Mouse (Mus musculus) urinary bladder, adult 18-20 months (tissue): ENCODE measurements around the gene Polrmt.
"Not testable (repeated sequence)": the region's sequence is repeated elsewhere in the genome, so short reads cannot be mapped to it uniquely, and the experiment has no call there.

Experiments
- DNase-seq, 2 experiments: peaks; one replicate each; pipeline ENCODE4 v3.0.0; 2022; ENCODE audit warnings: low spot score in 2 of 2, mixed read lengths in 2 of 2

Polrmt gene

DNA sequence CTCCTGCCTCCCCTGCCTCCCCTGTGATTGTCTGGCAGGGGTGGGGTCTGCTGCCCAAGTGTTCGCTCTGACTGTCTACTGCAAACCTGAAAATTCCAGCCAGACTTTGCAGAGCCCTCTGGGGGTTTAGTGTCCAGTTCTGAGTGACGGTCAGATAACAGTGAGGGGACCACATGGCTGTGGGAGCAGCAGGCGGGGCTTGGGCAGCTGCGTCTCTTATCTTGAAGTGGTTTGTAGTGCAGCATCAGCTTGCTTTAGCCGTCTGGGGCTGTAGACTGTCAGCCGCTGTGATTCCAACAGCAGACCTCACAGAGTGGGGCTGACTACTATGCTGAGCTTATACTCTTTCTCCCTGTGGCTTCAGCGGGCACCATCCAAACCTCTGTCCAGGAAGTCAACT lies 37.1 kb downstream of the Polrmt start:
- no peak for DNase-seq

GRCm38 (mm10) chr10:79708668-79709067 lies 37.7 kb downstream of the Polrmt start:
- no peak for DNase-seq

DNA sequence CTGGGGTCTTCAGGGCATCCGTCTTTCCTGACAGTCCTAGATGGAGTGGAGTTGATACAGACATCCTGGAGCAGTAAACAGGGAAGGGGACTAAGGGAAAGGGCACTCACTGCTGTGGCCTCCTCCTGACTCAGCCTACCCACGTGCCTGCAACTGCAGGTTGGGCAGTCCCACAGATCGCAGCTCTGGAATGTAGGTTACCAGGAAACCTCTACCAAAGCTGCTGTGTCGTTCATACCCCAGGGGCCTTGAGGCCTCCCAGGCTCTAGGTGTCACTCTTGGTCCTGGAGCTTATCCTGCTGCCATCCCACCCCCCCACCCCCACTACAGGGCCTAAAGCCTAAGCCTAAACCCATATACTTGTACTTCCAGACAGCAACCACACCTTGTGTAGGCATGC lies 38.6 kb downstream of the Polrmt start:
- no peak for DNase-seq

GRCm38 (mm10) chr10:79707162-79707561 lies 39.2 kb downstream of the Polrmt start:
- no peak for DNase-seq

DNA sequence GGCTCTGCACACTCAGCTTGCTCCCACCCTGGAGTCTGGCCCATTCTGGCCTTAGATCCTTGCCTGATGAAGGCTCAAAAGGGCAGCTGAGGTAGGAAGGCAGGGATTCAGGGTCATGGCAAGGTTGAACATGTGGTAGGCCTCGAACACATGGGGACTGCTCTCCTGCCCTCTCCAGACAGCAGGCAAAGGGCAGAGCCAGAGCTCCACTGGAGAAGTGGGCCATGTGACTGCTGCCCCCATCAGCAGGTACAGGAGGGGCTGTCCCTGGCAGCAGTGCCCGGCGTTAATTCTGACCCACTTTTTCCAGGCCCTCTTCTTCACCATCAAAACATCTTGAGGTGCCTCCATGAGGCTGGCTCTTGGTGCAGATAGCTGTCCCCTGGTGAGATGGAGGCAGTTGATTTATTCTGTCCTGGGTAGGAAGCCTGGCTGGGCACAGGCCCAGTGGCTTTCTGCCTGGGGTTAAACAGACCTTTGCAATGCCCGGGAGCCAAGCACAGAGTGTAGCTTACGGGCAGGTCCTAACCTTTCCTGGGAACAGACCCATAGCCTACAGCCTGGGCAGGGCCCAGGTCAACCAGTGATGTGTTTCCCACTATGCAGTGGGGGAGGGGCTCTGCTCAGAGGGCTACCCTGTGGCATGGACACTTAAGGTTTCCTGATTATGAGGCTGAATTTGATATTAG lies 39.8 kb downstream of the Polrmt start:
- no peak for DNase-seq

GRCm38 (mm10) chr10:79705951-79706350 lies 40.4 kb downstream of the Polrmt start:
- no peak for DNase-seq

DNA sequence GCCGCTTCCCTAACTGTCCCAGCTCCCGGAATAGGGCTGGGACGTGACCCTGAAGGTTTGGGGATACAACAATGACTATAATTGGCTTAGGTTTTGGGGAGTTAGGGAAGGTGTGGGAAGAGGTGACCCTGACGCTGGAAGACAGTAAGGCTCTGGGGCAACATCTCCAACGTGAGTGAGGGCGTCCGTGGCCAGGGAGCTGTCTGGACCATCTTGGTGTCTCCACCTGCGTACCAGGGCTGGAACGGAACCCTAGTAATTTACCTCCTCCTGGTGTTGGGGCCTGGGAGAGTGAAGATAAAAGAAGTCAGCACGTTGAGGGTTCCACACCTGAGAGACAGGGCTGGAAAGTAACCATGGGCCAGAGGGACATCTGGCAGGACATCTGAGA lies 41.4 kb downstream of the Polrmt start:
- no peak for DNase-seq

- DNase-seq, result peak; percentile 95 to 98
Observed at GRCm38 (mm10) chr10:79704065-79704969, 42.1 kb downstream of the Polrmt start, which contains the start of gene Bsg. Gene Bsg, plus strand, starts transcription at chr10:79704491.

- no peak for DNase-seq
Observed at GRCm38 (mm10) chr10:79703541-79703940, 42.8 kb downstream of the Polrmt start.

GRCm38 (mm10) chr10:79702970-79703369 lies 43.4 kb downstream of the Polrmt start:
- DNase-seq, result not testable (repeated sequence)

DNA sequence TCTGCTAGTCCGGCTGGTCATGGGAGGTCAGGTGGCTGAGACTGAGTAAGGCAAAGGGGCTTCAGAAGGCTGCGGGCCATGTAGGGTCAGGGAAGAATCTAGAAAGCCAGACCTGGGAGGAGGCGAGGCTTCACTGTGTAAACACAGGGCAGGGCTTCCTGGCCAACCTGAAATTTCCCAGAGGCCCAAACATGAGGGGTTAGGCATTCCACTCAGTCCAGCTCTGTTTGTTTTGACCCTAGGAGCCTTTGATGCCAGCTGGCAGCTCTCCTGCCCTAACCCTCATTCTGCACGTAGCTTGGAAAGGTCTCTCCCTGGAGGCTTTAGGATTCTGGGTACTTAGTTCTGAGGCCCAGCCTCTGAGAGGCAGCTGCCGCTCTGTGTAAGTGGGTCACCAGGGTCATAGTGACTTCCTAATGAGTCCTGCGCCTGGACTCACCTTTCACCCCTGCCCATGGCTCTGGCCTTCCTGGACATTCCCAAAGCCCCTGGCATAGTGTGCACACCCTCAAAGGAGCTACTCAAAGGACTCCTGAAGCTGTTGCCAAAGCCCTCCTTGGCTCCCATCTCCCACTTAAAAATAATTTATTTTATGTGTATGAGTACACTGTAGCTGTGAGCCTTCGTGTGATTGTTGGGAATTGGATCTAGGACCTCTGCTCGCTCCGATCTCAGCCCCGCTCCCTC lies 44.8 kb downstream of the Polrmt start:
- DNase-seq, result no peak

DNA sequence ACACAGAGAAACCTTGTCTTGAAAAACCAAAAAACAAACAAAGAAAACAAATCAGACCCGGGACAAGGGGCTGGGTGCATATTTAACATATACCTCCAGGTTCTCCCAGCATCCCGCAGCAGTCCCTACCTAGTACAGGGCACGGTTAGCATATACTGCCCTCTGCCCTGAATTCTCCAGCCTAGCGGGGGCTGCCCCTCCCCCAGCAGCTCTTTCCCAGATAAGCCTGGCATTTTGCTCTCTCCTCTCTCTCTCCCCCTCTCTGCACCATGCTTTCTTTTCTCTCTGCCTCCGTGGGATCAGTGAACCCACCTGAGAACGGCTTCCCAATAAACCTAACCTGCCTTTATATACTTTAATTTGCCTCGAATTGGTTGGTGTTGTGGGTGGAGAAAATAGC lies 45.7 kb downstream of the Polrmt start:
- no peak for DNase-seq

- DNase-seq, result no peak
Observed at GRCm38 (mm10) chr10:79698459-79698858, 47.9 kb downstream of the Polrmt start.

DNA sequence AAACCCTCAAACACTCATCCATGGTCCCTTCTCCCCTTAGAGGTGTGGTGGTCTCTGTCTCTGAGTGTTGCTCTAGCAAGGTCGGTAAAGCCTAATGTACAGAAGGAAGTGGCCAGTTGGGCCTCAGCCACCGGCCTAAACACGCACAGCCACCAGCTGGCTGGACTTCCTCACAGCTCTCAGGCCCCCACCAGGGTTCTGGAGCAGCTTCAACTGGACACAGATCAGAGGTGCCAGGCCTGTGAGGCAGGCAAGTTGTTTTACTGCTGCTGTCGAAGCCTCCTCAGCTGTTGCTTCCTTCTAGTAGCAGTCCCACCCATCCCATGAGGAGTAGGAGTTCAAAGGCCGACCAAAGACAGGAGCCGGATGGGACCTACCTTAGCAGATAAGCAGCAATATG lies 48.5 kb downstream of the Polrmt start:
- no peak for DNase-seq

DNA sequence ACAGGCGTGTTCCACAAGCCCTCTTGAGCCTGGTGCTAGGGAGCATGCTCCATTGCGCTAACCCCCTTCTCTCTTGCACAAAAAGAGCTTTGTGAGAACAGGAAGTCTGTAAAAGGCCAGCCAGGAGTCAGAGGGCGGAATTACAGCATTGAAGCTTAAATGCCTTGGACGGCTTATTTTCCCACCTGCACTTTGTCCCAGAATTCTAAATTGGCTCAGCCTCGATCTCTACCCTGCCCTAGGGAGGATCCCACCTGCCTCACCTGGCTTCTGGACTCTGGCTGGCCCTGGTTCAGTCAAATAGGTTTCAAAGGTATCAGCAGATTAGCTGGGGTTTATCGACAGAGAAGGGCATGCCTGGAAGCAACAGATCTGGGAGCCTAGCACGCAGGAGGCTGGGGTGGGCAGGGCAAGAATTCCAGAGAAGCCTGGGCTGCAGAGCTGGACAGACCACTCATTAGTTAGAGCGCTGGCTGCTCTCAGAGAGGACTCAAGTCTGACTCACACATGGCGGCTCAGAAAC lies 50.2 kb downstream of the Polrmt start:
- no peak for DNase-seq

GRCm38 (mm10) chr10:79695231-79696128 lies 50.9 kb downstream of the Polrmt start:
- DNase-seq, result peak in 1 of 2 experiments; percentile 62

GRCm38 (mm10) chr10:79694379-79694655 lies 52.1 kb downstream of the Polrmt start:
- no peak for DNase-seq

GRCm38 (mm10) chr10:79693580-79694378 lies 52.6 kb downstream of the Polrmt start:
- DNase-seq, result no peak

DNA sequence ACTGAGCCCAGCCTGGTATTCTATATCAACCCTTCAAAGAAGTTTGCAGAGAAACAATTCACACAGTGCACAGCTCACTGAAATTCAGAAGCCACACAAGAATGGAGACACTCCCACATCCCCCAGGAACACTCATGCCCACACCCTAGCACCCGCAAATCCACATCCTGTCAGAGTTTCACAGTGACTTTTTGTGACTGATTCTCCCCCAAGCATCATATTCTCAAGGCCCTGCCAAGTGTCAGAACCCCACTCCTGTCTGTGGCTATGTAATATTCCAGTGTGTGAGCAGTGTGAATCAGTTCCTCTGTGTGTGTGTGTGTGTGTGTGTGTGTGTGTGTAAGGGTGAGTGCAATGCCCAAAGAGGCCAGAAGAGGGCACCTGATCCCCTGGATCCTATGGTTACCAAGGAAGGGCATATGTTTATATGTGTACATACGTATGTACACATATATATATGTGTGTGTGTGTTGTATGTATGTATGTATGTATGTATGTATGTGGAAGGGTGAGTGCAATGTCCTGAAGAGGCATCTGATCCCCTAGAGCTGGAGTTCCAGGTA lies 54.3 kb downstream of the Polrmt start:
- DNase-seq, result no peak

- no peak for DNase-seq
Observed at GRCm38 (mm10) chr10:79689178-79689577, 57.2 kb downstream of the Polrmt start.
